ENCODE assay signal across 8 mouse cellular contexts in genomic region chr9:42263709-42264111, GRCm38 (mm10). TPM values are rescaled to one million over a fixed set of nuclear protein-coding genes. Genes with fewer than 3 reads are reported as not detected.
DNase-seq lines count a peak whose midpoint lies in the region; ATAC-seq and TF ChIP-seq lines count a peak whose summit lies in the region.

No protein-coding gene starts in this region.

- no peaks in the 10 kb centered on the region for H3K9me3 ChIP-seq in kidney, postnatal 0 days (replicated peaks; ENCODE audit: low read length)
- no peaks in the 10 kb centered on the region for H3K9me3 ChIP-seq in MEL (replicated peaks; ENCODE audit: insufficient read depth, low read length)
- H3K9me3 ChIP-seq in hindbrain, embryonic 13.5 days, result no peaks in the 10 kb centered on the region
- H3K9me3 ChIP-seq in liver, embryonic 16.5 days (replicated peaks; ENCODE audit: control insufficient read depth, low read length), result no peaks in the 10 kb centered on the region

- no peak; the same call in 1 of the 2 replicates for ATAC-seq in kidney, postnatal 0 days (replicated peaks; ENCODE audit: low FRiP score, low read depth)
- ATAC-seq in hindbrain, embryonic 13.5 days (ENCODE audit: low FRiP score), result no peak; the same call in 1 of the 2 replicates
- ATAC-seq in liver, embryonic 16.5 days (ENCODE audit: low read depth), result peak; percentile 4; the same call in 1 of the 2 replicates

- TF ChIP-seq RAD21 in MEL (IDR thresholded peaks at IDR 0.05; ENCODE audit: low read depth, low read length), result no peak

- no peaks in the 10 kb centered on the region for H3K27me3 ChIP-seq in kidney, postnatal 0 days (ENCODE audit: insufficient read depth, low read length)
- H3K27me3 ChIP-seq in MEL (ENCODE audit: control insufficient read depth in 1 of 2, insufficient read depth in 2 of 2, low read length in 2 of 2), result no peaks in the 10 kb centered on the region
- H3K27me3 ChIP-seq in hindbrain, embryonic 13.5 days, result no peaks in the 10 kb centered on the region
- H3K27me3 ChIP-seq in liver, embryonic 16.5 days (ENCODE audit: control insufficient read depth, insufficient read depth, low read depth, low read length), result no peaks in the 10 kb centered on the region
- no peaks in the 10 kb centered on the region for H3K27me3 ChIP-seq in splenic B cell, adult 2 months (ENCODE audit: control insufficient read depth, insufficient read depth, low read length, poor library complexity, severe bottlenecking)

- peak; percentile 24 for DNase-seq in kidney, postnatal 0 days (ENCODE audit: low spot score)
- DNase-seq in kidney, postnatal 14 days, result no peak
- peak; percentile 53 for DNase-seq in MEL (ENCODE audit: low read depth, low spot score)
- DNase-seq in splenic B cell, adult 2 months (ENCODE audit: low read depth, low spot score), result peak; percentile 36
- DNase-seq in cerebellum, adult 11-12 months, result no peak

- H3K4me1 ChIP-seq in kidney, postnatal 0 days (replicated peaks; ENCODE audit: insufficient read depth, low read length), result 0 out of 2 replicates have a peak, but pooled peaks cover 4% of the 10 kb centered on the region
- peaks cover 0 to 9% of the 10 kb centered on the region in 2 experiments; a peak in 2 of 4 replicates for H3K4me1 ChIP-seq in MEL (ENCODE audit: control insufficient read depth in 1 of 2, insufficient read depth in 2 of 2, low read length in 2 of 2)
- H3K4me1 ChIP-seq in cortical plate, adult 2 months (ENCODE audit: control insufficient read depth, insufficient read depth, low read length), result peaks cover 2% of the 10 kb centered on the region; the same call in 1 of the 2 replicates
- peaks cover 38% of the 10 kb centered on the region for H3K4me1 ChIP-seq in hindbrain, embryonic 13.5 days (replicated peaks)
- peaks cover 9% of the 10 kb centered on the region for H3K4me1 ChIP-seq in liver, embryonic 16.5 days (ENCODE audit: control insufficient read depth, low read depth, low read length)

- H3K9ac ChIP-seq in kidney, postnatal 0 days (ENCODE audit: low read depth, low read length), result peak overlapping the region; percentile 73
- peak overlapping the region; percentile 78 for H3K9ac ChIP-seq in MEL (ENCODE audit: control insufficient read depth, low read depth, low read length, poor library complexity, severe bottlenecking)
- peak overlapping the region; percentile 89 for H3K9ac ChIP-seq in hindbrain, embryonic 13.5 days
- peak overlapping the region; percentile 75 for H3K9ac ChIP-seq in liver, embryonic 16.5 days (ENCODE audit: low read depth, low read length)

- peak overlapping the region; percentile 76 for H3K4me3 ChIP-seq in kidney, postnatal 0 days (replicated peaks; ENCODE audit: low read depth, low read length)
- H3K4me3 ChIP-seq in MEL (ENCODE audit: control insufficient read depth in 1 of 2, insufficient read depth in 1 of 2, low read depth in 2 of 2, low read length in 2 of 2), result peak overlapping the region; percentile 61 to 96
- peak overlapping the region; percentile 99 for H3K4me3 ChIP-seq in cortical plate, adult 2 months (ENCODE audit: insufficient read depth, low read length)
- H3K4me3 ChIP-seq in hindbrain, embryonic 13.5 days, result peak overlapping the region; percentile 72
- peak overlapping the region; percentile 74 for H3K4me3 ChIP-seq in liver, embryonic 16.5 days (ENCODE audit: low read depth, low read length)

- TF ChIP-seq POLR2A in MEL (IDR thresholded peaks at IDR 0.05; ENCODE audit: control insufficient read depth in 1 of 2, insufficient read depth in 1 of 2, low read depth in 1 of 2, low read length in 2 of 2, poor library complexity in 1 of 2), result no peak
- no peak for TF ChIP-seq POLR2A in cortical plate, adult 2 months (IDR thresholded peaks at IDR 0.05; ENCODE audit: extremely low read depth, insufficient read depth, low read length)

- H3K36me3 ChIP-seq in kidney, postnatal 0 days (ENCODE audit: insufficient read depth, low read length), result 0 out of 2 replicates have a peak, but pooled peaks cover 5% of the 10 kb centered on the region
- H3K36me3 ChIP-seq in MEL (ENCODE audit: control insufficient read depth in 1 of 2, insufficient read depth in 2 of 2, low read length in 2 of 2), result peaks cover 0 to 9% of the 10 kb centered on the region in 2 experiments; a peak in 2 of 4 replicates
- H3K36me3 ChIP-seq in hindbrain, embryonic 13.5 days, result peaks cover 7% of the 10 kb centered on the region
- peaks cover 2% of the 10 kb centered on the region; the same call in 1 of the 2 replicates for H3K36me3 ChIP-seq in liver, embryonic 16.5 days (ENCODE audit: control insufficient read depth, insufficient read depth)
- peaks cover 2% of the 10 kb centered on the region; the same call in 1 of the 2 replicates for H3K36me3 ChIP-seq in splenic B cell, adult 2 months (ENCODE audit: control insufficient read depth, insufficient read depth, low read length, poor library complexity, severe bottlenecking)

- peaks cover 6% of the 10 kb centered on the region for H3K79me2 ChIP-seq in MEL (ENCODE audit: control insufficient read depth, insufficient read depth, low read length, poor library complexity)

- 0 out of 2 replicates have a peak overlapping the region, but pooled peaks have one; percentile 21 for H3K27ac ChIP-seq in kidney, postnatal 0 days
- H3K27ac ChIP-seq in MEL (ENCODE audit: control insufficient read depth, low read depth, low read length), result no peak overlapping the region
- no peak overlapping the region for H3K27ac ChIP-seq in cortical plate, adult 2 months (ENCODE audit: insufficient read depth, low read length)
- H3K27ac ChIP-seq in hindbrain, embryonic 13.5 days, result peak overlapping the region; percentile 96
- peak overlapping the region; percentile 49; the same call in 1 of the 2 replicates for H3K27ac ChIP-seq in liver, embryonic 16.5 days (ENCODE audit: low read length)

- WGBS in kidney, postnatal 0 days, result under 1% methylated on average over 18 of the region's 18 CpGs
- WGBS in hindbrain, embryonic 13.5 days, result under 1% methylated on average over 18 of the region's 18 CpGs
- 2% methylated on average over 18 of the region's 18 CpGs for WGBS in liver, embryonic 16.5 days (ENCODE audit: insufficient replicate concordance)

- no peak for TF ChIP-seq EP300 in MEL (IDR thresholded peaks at IDR 0.05; ENCODE audit: low read depth in 1 of 2, low read length in 2 of 2)

- H3K4me2 ChIP-seq in kidney, postnatal 0 days (ENCODE audit: low read length), result peak overlapping the region; percentile 88
- H3K4me2 ChIP-seq in hindbrain, embryonic 13.5 days, result peak overlapping the region; percentile 77
- H3K4me2 ChIP-seq in liver, embryonic 16.5 days (ENCODE audit: low read depth, low read length), result peak overlapping the region; percentile 84

- no peak for TF ChIP-seq CTCF in kidney, postnatal 0 days (IDR thresholded peaks at IDR 0.05; ENCODE audit: low read depth)
- TF ChIP-seq CTCF in MEL (IDR thresholded peaks at IDR 0.05 in 2 of 3, conservative IDR thresholded peaks at IDR 0.05 in 1 of 3; ENCODE audit: control insufficient read depth in 1 of 3, insufficient read depth in 1 of 3, low read depth in 2 of 3, low read length in 3 of 3, poor library complexity in 1 of 3, severe bottlenecking in 1 of 3), result no peak
- no peak for TF ChIP-seq CTCF in cortical plate, adult 2 months (IDR thresholded peaks at IDR 0.05; ENCODE audit: extremely low read depth, insufficient read depth, low read length)

TF ChIP-seq in MEL, 35 proteins besides CTCF, POLR2A, EP300 and RAD21:
- TF ChIP-seq KAT2A (conservative IDR thresholded peaks at IDR 0.05; ENCODE audit: low read depth, low read length), result no peak
- no peak for TF ChIP-seq BHLHE40 (IDR thresholded peaks at IDR 0.05; ENCODE audit: borderline replicate concordance, low read depth, low read length)
- no peak for TF ChIP-seq ZNF384 (IDR thresholded peaks at IDR 0.05; ENCODE audit: low read depth, low read length)
- TF ChIP-seq CHD1 (IDR thresholded peaks at IDR 0.05; ENCODE audit: low read depth, low read length), result no peak
- TF ChIP-seq MYC (IDR thresholded peaks at IDR 0.05; ENCODE audit: low read depth, low read length), result no peak
- TF ChIP-seq ZKSCAN1 (IDR thresholded peaks at IDR 0.05; ENCODE audit: low read depth, low read length), result no peak
- TF ChIP-seq ETS1 (IDR thresholded peaks at IDR 0.05; ENCODE audit: low read depth, low read length), result no peak
- no peak for TF ChIP-seq JUND (IDR thresholded peaks at IDR 0.05; ENCODE audit: low read depth, low read length)
- TF ChIP-seq ZMIZ1 (IDR thresholded peaks at IDR 0.05; ENCODE audit: low read depth, low read length), result no peak
- no peak for TF ChIP-seq E2F4 (IDR thresholded peaks at IDR 0.05; ENCODE audit: borderline replicate concordance, low read depth, low read length)
- no peak for TF ChIP-seq MAFK (IDR thresholded peaks at IDR 0.05; ENCODE audit: borderline replicate concordance, low read depth, low read length)
- TF ChIP-seq USF1 (IDR thresholded peaks at IDR 0.05; ENCODE audit: low read depth, low read length), result no peak
- no peak for TF ChIP-seq HCFC1 (IDR thresholded peaks at IDR 0.05; ENCODE audit: low read depth, low read length)
- no peak for TF ChIP-seq CHD2 (IDR thresholded peaks at IDR 0.05; ENCODE audit: low read length)
- TF ChIP-seq MEF2A (IDR thresholded peaks at IDR 0.05; ENCODE audit: extremely low read depth, insufficient replicate concordance, low read depth, low read length, poor library complexity, severe bottlenecking), result no peak
- TF ChIP-seq UBTF (IDR thresholded peaks at IDR 0.05; ENCODE audit: borderline replicate concordance, insufficient read depth, low read depth, low read length), result no peak
- no peak for TF ChIP-seq MAX (IDR thresholded peaks at IDR 0.05; ENCODE audit: low read length)

RNA-seq across cellular contexts. Expression of gene Sc5d, which starts 0.3 kb away (rescaled TPM):
- polyA plus RNA-seq in kidney, postnatal 0 days (2015; fragmentation: Nextera tagmentation; extraction: Ambion mirVana), result 36.0 and 40.8 TPM in 2 replicates
- 17.9 and 19.9 TPM in 2 replicates for total RNA-seq in MEL (2012; rRNA removed)
- polyA plus RNA-seq in MEL (2012; ENCODE audit: insufficient read depth in 1 of 2, insufficient read length in 2 of 2, low read depth in 1 of 2, low replicate concordance in 2 of 2, missing spikeins in 1 of 2), result 10 to 100 TPM in 1 of 2 experiments, not detected in 1; 24.2 TPM
- 74.8 and 90.6 TPM in 2 replicates for polyA plus RNA-seq in cortical plate, adult 2 months (2012; rRNA removed)
- 63.0 and 72.2 TPM in 2 replicates for polyA plus RNA-seq in hindbrain, embryonic 13.5 days (2015; fragmentation: Nextera tagmentation; extraction: Ambion mirVana)
- 101 and 103 TPM in 2 replicates for polyA plus RNA-seq in liver, embryonic 16.5 days (2015; fragmentation: Nextera tagmentation; extraction: Ambion mirVana)

Comparison
In these comparisons a context has a peak if more than half of its experiments do, and no peak if none do; other contexts are left out.
1. DNase-seq: peak in kidney, postnatal 0 days (single experiment), MEL (single experiment) and splenic B cell, adult 2 months (single experiment); none in kidney, postnatal 14 days (single experiment) and cerebellum, adult 11-12 months (single experiment).
2. H3K27ac ChIP-seq: peak in kidney, postnatal 0 days (single experiment), hindbrain, embryonic 13.5 days (single experiment) and liver, embryonic 16.5 days (single experiment); none in MEL (single experiment) and cortical plate, adult 2 months (single experiment).
3. Peak in every context shown above with its lines, with median percentiles within 50 percentile points of each other: H3K4me2 ChIP-seq, H3K4me3 ChIP-seq and H3K9ac ChIP-seq.